Mouse (Mus musculus) midbrain, embryonic 14.5 days (tissue): Measurements from ENCODE around the gene Bglap. TPM values are rescaled to one million over a fixed set of nuclear protein-coding genes. Genes with fewer than 3 reads are reported as not detected.

Source experiments
- polyA plus RNA-seq: library from polyadenylated mRNA; unstranded; fragments of >200 nt; fragmentation: Nextera tagmentation; extraction: Ambion mirVana; gene quantifications from 2 replicates; pipeline ENCODE4 v1.2.1, GENCODE M21; 2014

Gene Bglap
- polyA plus RNA-seq, 1 experiment from 2014 or later, result not detected

Other genes with a start within 250 kb of the Bglap start
- 22.3 and 23.7 TPM in 2 replicates for gene Mef2d, start 242.1 kb downstream of the Bglap start, polyA plus RNA-seq
- gene Rhbg, start 129.8 kb downstream of the Bglap start, polyA plus RNA-seq, result 0.21 and 0.22 TPM in 2 replicates
- gene Gm38392, start 97.3 kb downstream of the Bglap start, polyA plus RNA-seq, result not detected in 2 replicates
- gene Tsacc, start 87.5 kb downstream of the Bglap start, polyA plus RNA-seq, result 8.0 and 8.1 TPM in 2 replicates
- gene Cct3, start 87.3 kb downstream of the Bglap start, polyA plus RNA-seq, result 444 and 493 TPM in 2 replicates
- 56.6 and 64.3 TPM in 2 replicates for gene Glmp, start 59.4 kb downstream of the Bglap start, polyA plus RNA-seq
- 1.2 and 1.7 TPM in 2 replicates for gene Tmem79, start 48.3 kb downstream of the Bglap start, polyA plus RNA-seq
- gene Smg5, start 48.2 kb downstream of the Bglap start, polyA plus RNA-seq, result 50.9 and 57.0 TPM in 2 replicates
- 0.63 and 1.6 TPM in 2 replicates for gene Paqr6, start 19.9 kb downstream of the Bglap start, polyA plus RNA-seq
- gene Bglap3, start 11.7 kb downstream of the Bglap start, polyA plus RNA-seq, result not detected in 2 replicates
- not detected in 2 replicates for gene Bglap2, start 5.8 kb downstream of the Bglap start, polyA plus RNA-seq
- 24.9 and 28.3 TPM in 2 replicates for gene Pmf1, start 25.9 kb upstream of the Bglap start, polyA plus RNA-seq
- gene Slc25a44, start 40.7 kb upstream of the Bglap start, polyA plus RNA-seq, result 34.1 and 38.0 TPM in 2 replicates
- 28.8 and 32.1 TPM in 2 replicates for gene Sema4a, start 76.7 kb upstream of the Bglap start, polyA plus RNA-seq
- 31.0 and 34.3 TPM in 2 replicates for gene Lmna, start 125.5 kb upstream of the Bglap start, polyA plus RNA-seq
- 50.8 and 51.8 TPM in 2 replicates for gene Mex3a, start 147.9 kb upstream of the Bglap start, polyA plus RNA-seq
- gene Rab25, start 163.8 kb upstream of the Bglap start, polyA plus RNA-seq, result not detected in 2 replicates
- gene Lamtor2, start 168.6 kb upstream of the Bglap start, polyA plus RNA-seq, result 93.4 and 154 TPM in 2 replicates
- gene Ubqln4, start 169.3 kb upstream of the Bglap start, polyA plus RNA-seq, result 42.4 and 47.8 TPM in 2 replicates
- 110 and 114 TPM in 2 replicates for gene Ssr2, start 191.4 kb upstream of the Bglap start, polyA plus RNA-seq
- gene Arhgef2, start 221.5 kb upstream of the Bglap start, polyA plus RNA-seq, result 122 and 134 TPM in 2 replicates